Mouse (Mus musculus): ENCODE data around the gene Klhl31. TPM values are rescaled to one million over a fixed set of nuclear protein-coding genes. Genes with fewer than 3 reads are reported as not detected.

The Klhl31 gene
- total RNA-seq, 2 experiments from 2014 or later: 203 to 249 TPM

DNA sequence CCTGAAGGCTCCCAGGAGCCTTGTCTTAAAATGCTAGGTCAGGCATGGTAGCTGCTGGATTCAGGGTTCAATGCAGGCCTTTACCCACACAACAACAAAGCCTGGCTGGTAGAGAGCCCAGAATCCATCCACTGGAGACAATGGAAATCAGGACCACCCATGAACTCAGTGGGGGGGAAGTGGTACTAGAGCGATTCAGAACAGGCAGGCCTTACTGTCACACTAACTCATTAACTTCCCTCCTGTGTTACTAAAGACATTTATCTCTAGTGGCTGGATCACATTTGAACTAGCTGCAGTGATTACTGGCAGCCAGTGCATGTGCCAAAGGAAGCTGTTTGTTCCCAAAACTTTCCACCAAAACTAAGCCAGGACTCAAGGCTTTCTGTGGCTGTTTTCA, 13.4 kb upstream of the Klhl31 start:
- no peak for DNase-seq (ENCODE audit: low spot score in 2 of 2)

DNA sequence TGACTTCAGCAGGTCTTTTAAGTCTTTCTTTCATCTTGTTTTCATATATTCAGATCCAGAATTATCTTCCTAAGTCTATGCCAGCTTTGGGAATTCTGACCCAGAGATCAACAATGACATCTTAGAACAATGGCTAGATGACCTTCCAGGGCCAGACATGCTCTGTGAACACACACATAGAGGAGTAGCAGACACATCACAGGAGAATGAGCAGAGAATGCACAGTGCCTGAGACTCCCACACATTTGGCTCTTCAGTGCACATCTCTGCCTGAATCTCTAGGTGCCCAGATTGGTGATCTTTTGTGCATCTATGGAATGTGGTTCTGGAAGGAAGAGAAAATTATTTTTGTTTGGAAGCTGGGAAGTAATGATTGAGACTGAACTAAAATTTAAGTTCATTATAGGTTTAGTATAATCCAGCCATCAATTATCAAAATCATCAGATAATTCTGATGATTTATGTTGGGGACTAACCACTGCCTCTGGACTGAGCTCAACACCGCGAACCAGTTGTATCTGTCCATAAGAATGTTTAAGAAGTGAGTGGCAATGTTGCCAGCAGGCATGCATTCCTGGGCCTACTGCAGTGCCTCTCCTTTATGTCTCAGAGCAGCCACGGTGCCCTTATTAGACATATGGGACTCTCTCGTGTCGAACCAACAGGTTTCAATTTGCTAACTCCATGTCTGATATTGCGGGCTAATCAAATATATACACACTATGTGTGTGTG, 12.8 kb upstream of the Klhl31 start:
- no peak for DNase-seq (ENCODE audit: low spot score in 2 of 2)

DNA sequence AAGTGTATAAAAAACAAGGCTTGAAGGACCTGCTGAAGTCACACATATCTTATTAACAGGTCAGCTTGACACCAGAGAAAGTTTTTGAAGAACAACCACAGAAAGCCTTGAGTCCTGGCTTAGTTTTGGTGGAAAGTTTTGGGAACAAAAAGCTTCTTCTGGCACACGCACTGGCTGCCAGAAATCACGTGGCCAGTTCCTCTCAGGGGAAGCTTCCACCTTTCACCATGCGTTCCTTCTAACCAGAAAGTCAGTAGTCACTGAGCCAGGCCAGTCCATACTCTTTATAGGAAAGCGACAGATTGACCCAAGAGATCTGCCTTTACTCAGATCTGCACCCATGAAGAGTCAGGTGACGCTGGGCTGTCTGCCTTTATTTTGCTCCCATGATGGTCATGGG, 12.1 kb upstream of the Klhl31 start:
- DNase-seq (ENCODE audit: low spot score in 2 of 2): no peak

DNA sequence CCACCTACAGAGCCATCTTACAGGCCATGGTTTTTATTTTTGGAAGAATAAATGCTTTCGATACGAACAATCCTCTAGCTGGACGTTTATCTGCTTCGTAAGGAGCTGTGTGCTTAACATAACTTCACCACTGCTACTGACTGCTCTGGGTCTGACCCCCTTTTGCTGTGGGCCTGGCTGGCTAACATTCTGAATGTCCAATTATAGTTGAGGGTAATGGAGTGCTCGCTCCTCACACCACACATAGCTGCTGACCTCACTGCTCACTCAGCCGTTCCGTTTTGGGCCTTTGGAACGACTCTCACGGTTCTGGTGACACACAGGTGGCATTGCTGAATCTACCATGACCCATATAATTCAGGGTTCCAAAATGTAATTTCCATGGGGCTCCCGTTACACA, 7.6 kb upstream of the Klhl31 start:
- DNase-seq (ENCODE audit: low spot score in 2 of 2): no peak

DNA sequence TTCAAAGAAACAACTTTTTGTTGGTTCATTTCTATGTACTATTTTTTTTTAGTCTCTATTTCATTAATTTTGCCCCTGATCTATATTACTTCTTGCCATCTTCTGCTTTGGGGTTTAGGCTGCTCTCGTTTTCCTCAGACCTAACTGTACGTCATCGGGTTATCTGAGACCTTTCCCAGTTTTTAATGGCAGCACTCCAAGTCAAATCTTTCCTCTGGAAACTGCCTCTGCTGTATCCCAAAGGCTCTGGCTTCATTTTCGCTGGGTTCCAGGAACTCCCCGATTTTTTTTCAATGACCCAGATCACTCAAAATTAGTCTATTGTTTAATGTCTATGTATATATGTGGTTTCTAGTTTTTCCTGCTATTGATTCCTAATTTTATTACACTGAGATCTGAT, 6.6 kb upstream of the Klhl31 start:
- DNase-seq (ENCODE audit: low spot score in 2 of 2): no peak

DNA sequence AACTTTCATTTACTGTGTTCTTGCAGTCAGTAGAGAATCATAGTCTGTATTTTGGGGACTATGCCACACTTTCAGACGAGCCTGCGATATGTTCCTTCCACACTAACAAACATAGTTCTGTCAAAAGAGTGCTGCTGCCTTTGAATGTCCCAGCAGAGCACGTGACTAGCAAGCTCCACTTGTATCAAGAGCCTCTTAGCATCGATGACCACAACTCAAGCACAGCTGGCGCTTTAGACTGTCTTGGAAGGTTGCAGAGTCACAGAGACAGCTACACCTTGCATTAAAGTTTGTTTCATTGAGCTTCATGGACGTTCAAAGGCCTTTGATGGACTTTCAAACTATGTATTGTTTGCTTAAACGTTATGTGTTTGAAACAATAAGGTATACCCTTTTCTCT, 5.5 kb upstream of the Klhl31 start:
- DNase-seq (ENCODE audit: low spot score in 2 of 2): no peak

DNA sequence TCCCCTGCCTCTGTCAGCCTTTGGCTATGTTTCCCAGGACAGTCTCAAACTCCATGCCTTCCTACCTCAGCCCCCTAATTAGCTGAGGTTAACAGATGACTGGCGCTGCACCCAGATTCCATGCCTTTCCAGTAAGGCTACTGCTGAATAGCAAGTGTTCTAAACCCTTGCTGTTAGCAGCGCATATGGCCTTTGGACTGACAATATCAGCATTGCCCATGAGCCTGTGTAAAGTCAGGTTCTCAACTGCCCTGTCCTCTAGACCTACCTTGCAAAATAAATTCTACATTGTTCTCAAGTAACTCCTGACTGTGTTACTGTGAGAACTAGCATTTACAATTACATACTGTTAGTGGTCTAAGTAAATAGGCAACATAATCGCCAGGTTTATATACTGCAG, 3.9 kb upstream of the Klhl31 start:
- no peak for DNase-seq (ENCODE audit: low spot score in 2 of 2)

DNA sequence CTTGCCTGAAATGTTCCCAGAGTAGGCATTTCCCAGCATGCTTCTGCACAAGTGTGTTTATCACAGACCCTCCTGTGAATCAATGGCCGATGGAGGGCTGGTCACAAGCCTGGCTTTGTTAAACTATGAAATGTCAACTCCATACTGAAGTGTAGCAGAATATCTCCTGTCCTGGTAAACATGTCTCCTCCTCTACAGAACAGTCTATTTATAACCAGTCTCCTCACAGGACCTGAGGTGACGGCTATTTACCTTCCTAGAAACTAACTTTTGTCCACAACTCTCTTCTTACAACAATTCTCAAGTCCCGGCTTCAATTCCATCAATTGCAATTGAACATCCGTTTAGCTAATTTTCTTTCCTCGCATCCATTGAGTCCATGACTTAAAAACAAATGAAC, 297 bp upstream of the Klhl31 start:
- no peak for DNase-seq (ENCODE audit: low spot score in 2 of 2)

DNA sequence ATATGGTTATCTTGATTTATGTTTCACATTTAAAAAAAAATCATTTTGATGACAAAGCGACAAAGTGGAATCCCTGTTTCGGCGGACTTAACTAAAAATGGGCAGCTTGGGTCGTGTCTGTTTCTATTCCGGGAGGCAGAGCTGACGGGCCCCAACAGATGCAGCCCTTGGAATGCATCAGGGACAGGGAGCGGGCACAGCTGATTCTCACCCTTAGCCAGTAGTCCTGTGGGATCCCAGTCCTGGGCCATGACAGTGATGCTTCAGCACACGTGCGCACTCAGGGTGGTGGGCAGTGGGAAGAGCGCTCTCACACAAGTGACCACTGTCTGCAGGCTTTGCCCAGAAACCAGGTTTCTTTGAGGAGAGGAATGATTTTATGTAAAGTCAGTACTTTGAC, 1.1 kb downstream of the Klhl31 start:
- peak in 1 of 2 experiments; percentile 51 for DNase-seq (ENCODE audit: low spot score in 2 of 2)

DNA sequence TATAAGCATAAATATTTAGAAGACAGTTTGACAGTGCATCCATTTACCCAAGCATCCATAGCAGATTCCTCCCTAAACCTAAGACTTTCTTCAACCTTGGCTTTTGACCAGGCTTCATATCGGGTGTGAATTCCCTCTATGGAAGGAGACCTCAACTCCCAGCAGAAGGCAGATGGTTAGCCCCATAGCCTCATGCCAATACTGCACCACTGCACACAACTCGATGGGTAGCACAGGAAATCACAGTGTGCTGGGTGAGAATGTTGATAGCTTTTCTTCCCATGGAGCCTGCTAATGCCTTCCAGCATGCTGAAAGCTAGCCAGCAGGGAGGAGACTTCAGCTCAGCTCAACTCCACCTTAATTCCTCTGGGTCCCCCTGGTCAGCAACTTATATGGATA, 8.9 kb downstream of the Klhl31 start:
- no peak for DNase-seq (ENCODE audit: low spot score in 2 of 2)

DNA sequence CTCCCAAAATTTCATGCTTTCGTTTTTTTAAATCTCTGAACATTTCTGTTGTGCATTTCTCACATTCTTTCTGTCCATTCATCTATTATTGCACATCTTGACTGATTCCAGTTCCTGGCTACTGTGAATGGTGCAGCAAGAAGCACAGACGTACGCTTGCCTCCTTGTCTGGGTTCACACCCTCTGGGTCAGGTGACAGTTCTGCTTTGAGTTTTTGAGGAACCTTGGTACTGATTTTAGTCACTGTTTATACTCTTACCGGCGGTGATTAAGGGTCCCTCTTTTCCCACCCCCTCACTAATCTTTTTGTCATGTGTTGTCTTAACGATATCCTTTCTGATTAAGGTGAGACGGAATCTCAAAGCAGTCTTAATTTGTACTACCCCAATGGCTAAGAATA, 15.5 kb downstream of the Klhl31 start:
- no peak for DNase-seq (ENCODE audit: low spot score in 2 of 2)

DNA sequence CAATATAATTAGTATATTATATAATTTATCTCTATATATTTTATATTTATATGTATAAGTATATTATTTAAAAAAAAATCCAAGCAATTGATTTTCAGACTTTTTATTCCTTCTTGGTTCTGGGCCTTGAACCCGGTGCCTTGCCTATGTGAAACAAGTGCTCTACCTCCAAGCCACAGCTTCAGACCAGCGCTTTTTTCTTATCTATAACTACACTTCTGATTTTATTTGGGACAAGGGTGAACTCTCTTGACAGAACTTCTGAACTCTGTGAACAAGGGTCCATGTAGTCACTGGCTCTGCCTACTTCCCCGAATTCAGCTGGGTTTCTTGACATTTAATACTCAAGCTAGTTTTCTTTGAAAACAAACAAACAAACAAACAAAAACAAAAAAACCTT, 17.6 kb downstream of the Klhl31 start:
- DNase-seq (ENCODE audit: low spot score in 2 of 2): no peak

DNA sequence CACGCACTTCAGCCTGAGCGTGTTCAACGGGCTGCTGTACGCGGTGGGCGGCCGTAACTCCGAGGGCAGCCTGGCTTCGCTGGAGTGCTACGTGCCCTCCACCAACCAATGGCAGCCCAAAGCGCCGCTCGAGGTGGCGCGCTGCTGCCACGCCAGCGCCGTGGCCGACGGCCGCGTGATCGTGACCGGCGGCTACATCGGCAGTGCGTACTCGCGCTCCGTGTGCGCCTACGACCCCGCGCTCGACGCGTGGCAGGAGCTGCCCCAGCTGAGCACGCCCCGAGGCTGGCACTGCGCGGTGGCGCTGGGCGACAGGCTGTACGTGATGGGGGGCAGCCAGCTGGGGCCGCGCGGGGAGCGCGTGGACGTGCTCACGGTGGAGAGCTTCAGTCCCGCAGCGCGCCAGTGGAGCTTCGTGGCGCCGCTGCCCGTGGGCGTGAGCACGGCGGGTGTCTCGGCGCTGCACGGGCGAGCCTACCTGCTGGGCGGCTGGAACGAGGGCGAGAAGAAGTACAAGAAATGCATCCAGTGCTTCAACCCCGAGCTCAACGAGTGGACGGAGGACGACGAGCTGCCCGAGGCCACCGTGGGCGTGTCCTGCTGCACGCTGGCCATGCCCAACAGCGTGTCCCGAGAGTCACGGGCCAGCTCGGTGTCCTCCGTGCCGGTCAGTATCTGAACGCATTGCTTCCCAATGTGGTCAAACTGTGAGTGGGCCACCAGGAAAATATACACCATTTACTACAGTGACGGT, 19.1 kb downstream of the Klhl31 start:
- DNase-seq (ENCODE audit: low spot score in 2 of 2): peak in 1 of 2 experiments; percentile 45

DNA sequence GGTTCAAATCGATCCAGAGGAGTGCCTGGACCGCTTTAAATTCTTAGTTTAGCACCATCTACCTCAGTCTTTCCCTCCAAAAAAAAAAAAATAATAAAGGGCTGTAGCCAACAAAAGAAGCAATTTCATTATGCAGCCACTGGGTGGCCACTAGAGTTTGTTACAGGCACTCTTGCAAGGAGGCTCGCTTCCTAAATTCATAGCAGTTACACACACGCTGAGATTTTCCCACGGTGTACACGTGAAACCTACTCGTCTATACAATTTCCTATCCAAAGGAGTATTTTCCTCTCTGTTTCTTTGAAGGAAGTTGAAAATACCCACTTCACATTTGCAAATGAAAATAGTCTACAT, 19.6 kb downstream of the Klhl31 start:
- DNase-seq (ENCODE audit: low spot score in 2 of 2): peak in 1 of 2 experiments; percentile 39

DNA sequence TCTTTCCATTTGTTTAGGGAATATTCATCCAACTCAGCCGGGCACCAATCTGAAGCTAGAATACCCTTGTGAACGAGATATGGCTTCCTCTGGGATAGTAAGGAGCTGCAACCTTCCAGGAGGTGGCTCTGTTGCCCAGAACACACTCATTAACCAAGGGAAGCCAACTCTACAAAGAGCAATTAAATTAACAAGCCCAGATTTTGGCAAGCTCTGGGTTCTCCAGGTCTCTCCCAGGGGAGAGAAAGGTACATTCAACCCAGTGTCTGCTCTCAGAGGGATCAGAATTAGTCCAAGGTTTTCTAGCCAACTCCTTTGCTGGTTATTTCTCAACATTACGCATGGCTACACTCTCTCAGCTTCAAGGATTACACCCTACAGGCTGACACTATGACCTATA, 26.6 kb downstream of the Klhl31 start:
- DNase-seq (ENCODE audit: low spot score in 2 of 2): no peak

DNA sequence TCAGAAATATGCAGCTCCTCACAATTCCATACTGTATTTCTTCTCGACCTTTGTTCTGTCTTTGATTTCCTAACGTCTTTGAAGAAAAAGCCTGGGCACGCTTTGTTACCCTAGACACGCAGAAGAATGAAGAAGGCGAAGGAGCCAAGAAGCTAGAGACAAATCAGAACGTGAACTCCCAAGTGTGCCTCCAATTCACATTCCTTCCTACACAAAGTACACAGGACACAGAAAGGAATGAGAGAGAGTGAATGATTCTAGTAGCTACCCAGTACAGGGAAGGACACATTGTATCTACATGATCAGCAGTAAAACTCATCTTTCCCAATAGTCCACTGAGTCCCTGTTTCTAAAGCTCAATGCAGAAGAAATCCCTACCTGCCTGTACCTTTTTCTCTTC, 33.8 kb downstream of the Klhl31 start:
- DNase-seq (ENCODE audit: low spot score in 2 of 2): no peak

DNA sequence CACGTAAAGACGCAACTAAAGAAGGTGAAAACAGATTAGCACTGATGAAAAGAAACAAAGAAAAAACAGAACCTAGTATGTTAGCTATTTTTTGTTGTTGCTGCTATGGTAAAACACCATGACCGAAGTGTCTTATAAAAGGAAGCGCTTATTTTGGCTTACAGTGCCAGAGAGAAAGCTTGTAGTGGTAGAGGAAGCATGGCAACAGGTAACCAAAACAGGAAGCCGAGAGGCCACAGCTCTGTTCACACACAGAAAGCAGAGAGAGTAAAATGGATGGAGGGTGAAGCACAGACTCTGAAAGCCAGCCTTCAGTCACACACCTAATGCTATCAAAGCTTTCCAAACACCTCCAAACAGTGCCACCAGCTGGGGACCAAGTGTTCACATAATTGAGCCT, 34.7 kb downstream of the Klhl31 start:
- no peak for DNase-seq (ENCODE audit: low spot score in 2 of 2)

DNA sequence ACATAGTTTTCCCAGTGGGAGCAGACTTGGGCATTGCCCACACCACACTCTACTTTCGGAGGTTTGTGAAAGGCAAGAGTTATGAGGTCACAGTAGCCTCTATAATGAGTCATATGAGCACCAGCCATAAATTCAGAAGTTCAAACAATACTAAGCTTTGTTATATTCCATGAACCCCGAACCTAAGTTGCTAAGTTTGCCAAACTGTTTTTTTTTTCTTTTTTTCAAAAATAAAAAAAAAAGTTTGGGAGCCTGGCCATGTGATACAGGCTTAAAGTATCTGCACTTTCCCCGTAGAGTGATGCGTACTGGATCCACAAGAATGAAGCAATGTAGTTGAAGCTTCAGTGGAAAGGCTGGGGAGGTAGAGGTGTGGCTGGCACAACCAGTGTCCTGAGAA, 36.9 kb downstream of the Klhl31 start:
- DNase-seq (ENCODE audit: low spot score in 2 of 2): no peak

DNA sequence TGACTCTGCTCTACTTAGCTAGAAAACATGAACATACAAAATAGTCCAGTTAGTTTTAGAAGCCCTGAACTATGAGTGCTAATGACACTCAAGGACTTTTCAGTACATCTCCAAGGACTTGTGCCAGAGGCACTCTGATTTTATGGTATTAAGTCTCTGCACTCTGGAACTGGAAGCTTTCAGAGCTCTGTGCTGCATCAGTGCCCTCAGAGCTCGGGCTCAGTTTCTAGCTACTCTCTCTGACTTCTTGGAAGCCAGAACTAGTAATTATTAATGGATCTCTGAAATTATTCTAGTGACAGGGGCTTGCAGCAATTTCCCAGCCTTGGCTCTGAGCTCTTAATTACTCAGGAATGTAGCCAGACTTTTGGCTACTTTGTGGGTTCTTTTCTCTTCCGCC, 37.7 kb downstream of the Klhl31 start:
- DNase-seq (ENCODE audit: low spot score in 2 of 2): no peak

DNA sequence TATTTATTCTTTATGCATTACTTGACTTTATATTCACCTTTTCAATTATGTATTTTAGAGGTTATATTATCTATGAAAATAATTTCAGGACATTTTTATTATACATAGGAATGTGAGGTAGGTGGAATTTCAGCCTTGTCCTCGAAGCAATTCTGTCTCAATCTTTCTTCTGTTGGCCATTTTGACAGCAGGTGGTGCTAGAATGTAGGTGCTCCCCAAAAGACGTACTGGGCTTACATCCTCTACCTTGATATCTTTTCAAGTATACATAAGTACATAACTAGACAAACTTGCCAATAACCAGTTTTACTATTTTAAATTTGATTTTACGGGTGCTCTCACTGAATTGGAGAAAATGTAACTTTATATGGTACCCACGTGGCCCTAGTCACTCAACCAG, 48.6 kb downstream of the Klhl31 start:
- no peak for DNase-seq (ENCODE audit: low spot score in 2 of 2)

DNA sequence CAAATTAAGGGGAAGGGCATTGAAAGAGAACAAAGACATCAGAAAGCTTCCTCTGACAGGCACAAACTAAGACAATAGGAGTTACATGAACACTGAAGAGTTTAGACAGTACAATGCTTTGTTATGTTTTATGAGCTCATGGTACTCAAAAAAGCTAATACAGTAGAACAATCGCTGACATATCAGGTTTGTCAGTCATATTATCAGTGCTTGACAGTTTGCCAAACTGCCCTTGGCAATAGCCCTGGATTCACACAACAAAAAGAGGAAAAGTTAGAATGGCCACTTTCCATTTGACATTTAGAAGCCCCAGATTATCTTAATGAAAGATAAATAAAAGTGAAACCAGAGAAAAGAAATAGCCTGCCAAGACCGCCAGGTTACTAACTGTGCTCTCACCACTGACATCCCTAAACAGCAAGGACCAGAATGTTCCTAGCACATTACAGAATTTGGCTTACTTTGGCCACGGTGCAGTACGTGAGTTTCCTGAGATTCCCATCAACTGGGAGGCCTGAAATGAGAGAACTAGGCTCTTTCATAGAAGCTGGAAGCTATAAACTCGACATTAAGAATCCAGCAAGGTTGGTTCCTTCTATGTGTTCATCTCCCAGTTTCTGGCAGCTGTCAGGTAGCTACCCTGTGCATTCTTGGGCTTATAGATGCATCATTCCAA, 49.7 kb downstream of the Klhl31 start:
- no peak for DNase-seq (ENCODE audit: low spot score in 2 of 2)

DNA sequence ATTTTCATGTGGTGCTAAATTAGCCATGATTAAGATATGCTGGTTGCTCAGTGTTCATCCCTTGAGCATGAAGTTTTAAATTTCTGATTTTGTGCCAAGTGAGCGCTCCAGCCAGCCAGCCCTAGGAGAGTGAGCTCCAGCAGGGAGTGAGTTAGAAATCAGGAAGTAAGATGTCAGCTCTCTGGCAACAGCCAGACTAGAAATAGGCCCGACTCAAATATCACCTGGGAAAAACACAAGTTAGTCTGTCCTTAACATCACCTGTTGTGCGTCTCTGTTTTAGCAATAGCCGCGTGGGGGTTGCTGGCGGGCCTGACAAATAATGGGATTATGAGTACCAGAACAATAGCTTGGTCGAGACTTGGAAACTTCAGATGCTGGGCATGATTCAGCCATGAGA, 56.4 kb downstream of the Klhl31 start:
- DNase-seq (ENCODE audit: low spot score in 2 of 2): no peak

DNA sequence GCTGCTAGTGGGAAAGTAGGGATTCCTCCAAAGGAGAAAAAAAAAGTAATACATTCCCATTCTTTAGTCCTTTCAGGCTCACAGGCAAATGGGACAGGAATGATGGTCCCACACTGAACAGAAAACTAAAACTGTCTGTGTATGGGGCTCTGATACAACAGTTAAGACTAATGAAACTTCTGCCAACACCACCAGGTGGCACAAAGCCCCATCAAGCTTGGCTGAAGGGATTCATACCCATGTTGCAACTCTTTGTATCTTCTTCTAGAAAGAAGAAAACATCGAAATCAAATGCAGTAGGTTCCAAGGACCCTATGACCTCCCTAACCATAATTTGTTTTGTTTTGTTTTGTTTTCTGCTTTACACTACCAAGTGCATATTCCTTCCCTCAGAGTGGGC, 57.1 kb downstream of the Klhl31 start:
- DNase-seq (ENCODE audit: low spot score in 2 of 2): no peak
